Mouse (Mus musculus) ES-E14 (cell line): Measurements from ENCODE around the gene Pqlc2.

Experiments
- CHD2 ChIP-seq: IDR thresholded peaks from 2 replicates; pipeline ENCODE4 v1.6.1; 2014; ENCODE audit warnings: mild to moderate bottlenecking, low read depth, low read length, inconsistent platforms
- HCFC1 ChIP-seq: IDR thresholded peaks from 2 replicates; pipeline ENCODE4 v1.6.1; 2012; ENCODE audit warnings: low read length, inconsistent platforms, borderline replicate concordance; ENCODE audit not compliant: insufficient read depth
- MAFK ChIP-seq: IDR thresholded peaks from 2 replicates; pipeline ENCODE4 v1.6.1; 2014; ENCODE audit warnings: mild to moderate bottlenecking, low read depth, low read length, inconsistent platforms; ENCODE audit not compliant: insufficient read depth
- ZC3H11A ChIP-seq: IDR thresholded peaks from 2 replicates; pipeline ENCODE4 v1.6.1; 2012; ENCODE audit warnings: low read depth, mild to moderate bottlenecking, inconsistent platforms, low read length, borderline replicate concordance
- ZNF384 ChIP-seq: IDR thresholded peaks from 2 replicates; pipeline ENCODE4 v1.6.1; 2012; ENCODE audit warnings: low read depth, low read length, inconsistent platforms

DNA sequence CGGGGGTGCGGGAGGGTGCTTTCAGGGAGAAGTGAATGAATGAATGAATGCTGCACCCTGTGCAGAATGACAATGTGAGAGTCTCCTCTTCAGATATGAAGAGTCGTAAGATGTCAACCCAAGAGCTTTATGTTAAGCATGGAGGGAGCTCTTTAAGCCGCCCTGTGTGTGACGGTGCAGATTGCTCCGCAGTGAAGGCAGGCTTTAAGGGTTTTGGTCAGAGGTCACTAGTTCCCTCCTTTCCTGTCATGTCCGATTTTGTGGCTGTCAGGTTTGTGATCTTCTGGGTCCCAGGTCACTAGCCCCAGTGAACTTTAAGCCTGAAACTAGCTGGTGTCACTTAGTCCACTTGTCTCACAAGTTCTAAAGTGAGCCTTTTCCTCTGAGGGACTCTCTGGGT lies 42.3 kb upstream of the Pqlc2 start:
- TF ChIP-seq HCFC1 (no peak), MAFK (no peak), ZNF384 (no peak), CHD2 (no peak), ZC3H11A (no peak)
